Mouse (Mus musculus): ENCODE measurements around the gene Ddx18.

The Ddx18 gene

DNA sequence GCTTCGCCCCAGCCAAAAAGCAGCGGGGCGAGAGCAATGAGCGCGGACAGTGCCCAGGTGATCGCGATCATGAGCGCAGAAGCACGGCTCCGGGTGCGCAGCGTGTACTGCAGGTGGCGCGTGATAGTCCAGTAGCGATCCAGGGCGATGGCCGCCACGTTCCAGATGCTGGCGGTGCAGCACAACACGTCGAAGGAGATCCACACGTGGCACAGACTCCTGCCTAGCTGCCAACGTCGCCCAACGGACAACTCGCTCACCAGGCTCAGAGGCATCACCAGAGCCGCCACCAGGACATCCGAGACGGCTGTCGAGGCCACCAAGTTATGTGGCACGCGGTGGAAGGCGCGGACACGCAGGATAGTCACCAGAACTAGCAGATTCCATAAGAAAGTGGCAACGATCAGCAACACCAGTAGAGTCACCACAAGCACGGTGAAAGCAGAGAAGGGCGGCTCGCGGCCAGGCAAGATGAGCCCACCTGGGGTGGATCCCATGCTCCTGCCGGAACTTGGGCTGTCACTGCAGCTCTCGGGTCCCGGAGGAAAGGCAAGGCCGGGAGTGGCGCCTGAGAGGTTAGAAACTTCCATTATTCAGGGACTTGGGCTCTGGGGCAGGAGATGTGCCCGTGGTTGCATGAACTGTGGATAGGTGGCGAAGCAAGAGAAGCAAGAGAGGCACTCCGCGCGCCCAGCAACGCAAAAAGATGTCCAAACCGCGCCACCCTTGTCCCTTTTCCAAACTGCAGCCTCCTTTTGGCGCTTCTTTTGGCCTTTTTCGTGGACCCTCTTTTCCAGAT is 40.0 kb downstream of the Ddx18 start:
- no peak for DNase-seq (ENCODE audit: extremely low read depth, low read depth, low spot score)

GRCm38 (mm10) chr1:121527061-121527460 is 40.7 kb downstream of the Ddx18 start:
- DNase-seq (ENCODE audit: extremely low read depth, low read depth, low spot score): no peak

DNA sequence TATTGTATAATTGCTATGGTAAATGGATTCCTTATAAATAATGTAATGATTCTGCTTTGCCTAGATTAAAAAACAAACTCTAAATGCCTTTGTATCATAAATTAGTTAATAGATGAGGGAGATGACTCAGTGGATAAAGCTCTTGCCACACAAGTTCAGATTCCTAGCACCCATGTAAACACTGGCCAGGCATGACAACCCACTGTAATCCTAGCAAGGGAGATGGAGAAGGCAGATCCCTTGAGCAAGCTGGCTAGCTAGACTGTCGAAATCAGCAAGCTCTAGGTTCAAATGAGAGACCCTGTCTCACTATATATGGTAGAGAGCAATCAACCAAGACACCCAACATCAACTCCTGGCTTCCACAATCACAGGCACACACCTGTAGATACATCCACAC is 49.2 kb downstream of the Ddx18 start:
- no peak for DNase-seq (ENCODE audit: extremely low read depth, low read depth, low spot score)

GRCm38 (mm10) chr1:121511966-121512365 is 55.8 kb downstream of the Ddx18 start:
- DNase-seq (ENCODE audit: extremely low read depth, low read depth, low spot score): no peak

GRCm38 (mm10) chr1:121511186-121511585 is 56.6 kb downstream of the Ddx18 start:
- DNase-seq (ENCODE audit: extremely low read depth, low read depth, low spot score): no peak

DNA sequence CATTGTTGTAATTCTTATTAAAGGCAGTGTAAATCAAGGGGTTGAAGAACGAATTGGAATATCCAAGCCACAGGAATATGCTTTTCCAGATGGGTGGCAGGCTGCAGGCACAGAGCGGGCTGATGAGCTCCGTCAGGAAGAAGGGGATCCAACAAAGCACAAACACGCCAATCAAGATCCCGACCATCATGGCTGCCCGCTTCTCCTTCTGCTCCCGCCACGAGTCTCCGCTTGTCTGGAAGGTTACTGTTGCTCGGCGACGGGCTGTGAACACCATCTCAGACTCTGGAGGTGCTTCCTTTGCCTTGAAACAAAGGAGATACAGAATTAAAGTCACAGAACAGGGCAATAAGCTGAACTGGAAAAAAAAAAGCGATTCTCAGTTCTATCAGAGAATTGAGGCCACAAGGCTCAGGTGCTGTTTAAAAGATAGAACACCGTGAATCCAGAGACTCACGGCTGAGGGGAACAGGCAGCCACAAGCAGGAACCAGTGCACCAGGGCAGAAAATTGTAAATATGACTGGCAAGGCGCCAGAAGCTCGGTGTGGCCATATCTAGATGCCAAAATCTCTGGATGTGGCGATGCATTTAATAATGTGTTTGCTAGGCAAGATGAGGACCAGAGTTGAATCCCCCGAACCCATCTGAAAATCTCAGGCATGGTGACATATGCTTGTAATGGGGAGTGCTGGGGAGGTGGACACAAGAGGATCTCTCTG is 57.2 kb downstream of the Ddx18 start:
- DNase-seq (ENCODE audit: extremely low read depth, low read depth, low spot score): no peak

- DNase-seq (ENCODE audit: extremely low read depth, low read depth, low spot score): no peak
Measured at GRCm38 (mm10) chr1:121508729-121509128, 59.1 kb downstream of the Ddx18 start.
